Mouse (Mus musculus) skeletal muscle tissue, adult 2 months (tissue): ENCODE measurements at regions not wholly inside any gene's neighbourhood (a gene's known extent, or its start where the extent isn't known, plus 50 kb on each side); places are given as distances from the start of the nearest gene placed in this dataset.
A peak's percentile ranks its signal among the peaks of the same experiment; 100 is the strongest.

Source experiments
- DNase-seq: peaks from one replicate; pipeline ENCODE4 v3.0.0-alpha.2; 2012; ENCODE audit warnings: low read depth, low spot score

GRCm38 (mm10) chr3:21381072-21381471 lies 695.4 kb upstream of the Tbl1xr1 start:
- no peak for DNase-seq

- DNase-seq = no peak
Observed at GRCm38 (mm10) chr3:21403551-21403950, 672.9 kb upstream of the Tbl1xr1 start.

GRCm38 (mm10) chr3:21404058-21404457 lies 672.4 kb upstream of the Tbl1xr1 start:
- no peak for DNase-seq

GRCm38 (mm10) chr3:21407077-21407476 lies 669.4 kb upstream of the Tbl1xr1 start:
- DNase-seq = no peak

- no peak for DNase-seq
Observed at GRCm38 (mm10) chr3:21412010-21412409, 664.4 kb upstream of the Tbl1xr1 start.

GRCm38 (mm10) chr3:21423139-21423538 lies 653.3 kb upstream of the Tbl1xr1 start:
- DNase-seq = no peak

- DNase-seq = no peak
Observed at GRCm38 (mm10) chr3:21426538-21426937, 649.9 kb upstream of the Tbl1xr1 start.

GRCm38 (mm10) chr3:21427408-21428031 lies 648.9 kb upstream of the Tbl1xr1 start:
- no peak for DNase-seq

- no peak for DNase-seq
Observed at GRCm38 (mm10) chr3:21428120-21428519, 648.3 kb upstream of the Tbl1xr1 start.

- DNase-seq = no peak
Observed at GRCm38 (mm10) chr3:21464245-21464644, 612.2 kb upstream of the Tbl1xr1 start.

- DNase-seq = no peak
Observed at GRCm38 (mm10) chr3:21466113-21466645, 610.3 kb upstream of the Tbl1xr1 start.

- peak; percentile 76 for DNase-seq
Observed at GRCm38 (mm10) chr3:21477366-21477765, 599.1 kb upstream of the Tbl1xr1 start.

- peak; percentile 69 for DNase-seq
Observed at GRCm38 (mm10) chr3:21479021-21479795, 597.2 kb upstream of the Tbl1xr1 start.

GRCm38 (mm10) chr3:21479846-21480245 lies 596.6 kb upstream of the Tbl1xr1 start:
- no peak for DNase-seq

GRCm38 (mm10) chr3:21484052-21484451 lies 592.4 kb upstream of the Tbl1xr1 start:
- DNase-seq = peak; percentile 40

GRCm38 (mm10) chr3:21485454-21485853 lies 591.0 kb upstream of the Tbl1xr1 start:
- DNase-seq = no peak

GRCm38 (mm10) chr3:21489547-21489946 lies 586.9 kb upstream of the Tbl1xr1 start:
- no peak for DNase-seq

- DNase-seq = no peak
Observed at GRCm38 (mm10) chr3:21492413-21492812, 584.0 kb upstream of the Tbl1xr1 start.

GRCm38 (mm10) chr3:21493384-21493783 lies 583.1 kb upstream of the Tbl1xr1 start:
- no peak for DNase-seq

- DNase-seq = no peak
Observed at GRCm38 (mm10) chr3:21494904-21495303, 581.5 kb upstream of the Tbl1xr1 start.

GRCm38 (mm10) chr3:21495651-21496050 lies 580.8 kb upstream of the Tbl1xr1 start:
- no peak for DNase-seq

- no peak for DNase-seq
Observed at GRCm38 (mm10) chr3:21496166-21496565, 580.3 kb upstream of the Tbl1xr1 start.

- no peak for DNase-seq
Observed at GRCm38 (mm10) chr3:21497011-21497410, 579.4 kb upstream of the Tbl1xr1 start.
